Mouse (Mus musculus) midbrain, embryonic 12.5 days (tissue): ENCODE data around the gene Mxi1. TPM values are rescaled to one million over a fixed set of nuclear protein-coding genes. Genes with fewer than 3 reads are reported as not detected.
A peak's percentile ranks its signal among the peaks of the same experiment; 100 is the strongest.

Experiments used
- ATAC-seq: fragments of 200-750 bp; cut with Nextera tagmentation; 2 replicates; pipeline ENCODE4 v1.8.0; 2017; ENCODE audit warnings: low read depth, moderate TSS enrichment, moderate library complexity; ENCODE audit not compliant: low FRiP score
- H3K27ac ChIP-seq: fragments of 300-500 bp; sonication (generic); replicated peaks from 2 replicates; pipeline ENCODE4 v1.5.1; 2016; ENCODE audit warnings: mild to moderate bottlenecking
- H3K27me3 ChIP-seq: fragments of 300-500 bp; sonication (generic); 2 replicates; pipeline ENCODE4 v1.6.1; 2016; ENCODE audit warnings: mild to moderate bottlenecking
- H3K36me3 ChIP-seq: fragments of 300-500 bp; sonication (generic); 2 replicates; pipeline ENCODE4 v1.6.1; 2016
- H3K4me1 ChIP-seq: fragments of 300-500 bp; sonication (generic); 2 replicates; pipeline ENCODE4 v1.6.1; 2016
- H3K4me2 ChIP-seq: fragments of 300-500 bp; sonication (generic); replicated peaks from 2 replicates; pipeline ENCODE4 v1.6.1; 2016; ENCODE audit warnings: mild to moderate bottlenecking, moderate library complexity
- H3K4me3 ChIP-seq: fragments of 300-500 bp; sonication (generic); 2 replicates; pipeline ENCODE4 v1.5.1; 2016; ENCODE audit warnings: mild to moderate bottlenecking
- H3K9ac ChIP-seq: fragments of 300-500 bp; sonication (generic); replicated peaks from 2 replicates; pipeline ENCODE4 v1.6.1; 2016; ENCODE audit warnings: mild to moderate bottlenecking, moderate library complexity
- H3K9me3 ChIP-seq: fragments of 300-500 bp; sonication (generic); 2 replicates; pipeline ENCODE4 v1.6.1; 2016; ENCODE audit warnings: mild to moderate bottlenecking
- WGBS: fragments of 180-500 bp; shearing (Covaris S2); methylation state at CpG from one replicate; pipeline ENCODE4 v1.1.7; 2016; 5-methylcytosine and 5-hydroxymethylcytosine counted together
- polyA plus RNA-seq: library from polyadenylated mRNA; unstranded; fragments of >200 nt; fragmentation: Nextera tagmentation; extraction: Ambion mirVana; gene quantifications from 2 replicates; pipeline ENCODE4 v1.2.1, GENCODE M21; 2016

Mxi1 gene
- polyA plus RNA-seq, 1 experiment from 2014 or later = 71.3 TPM

- no peak for ATAC-seq
- no peak overlapping the region for H3K27ac ChIP-seq
- no peaks in the 10 kb centered on the region for H3K36me3 ChIP-seq
- H3K4me2 ChIP-seq = no peak overlapping the region
- no peaks in the 10 kb centered on the region for H3K9me3 ChIP-seq
- no peak overlapping the region for H3K4me3 ChIP-seq
- no peaks in the 10 kb centered on the region for H3K27me3 ChIP-seq
- WGBS = 91% methylated on average over 8 of the region's 8 CpGs
- no peak overlapping the region for H3K9ac ChIP-seq
- peaks cover 27% of the 10 kb centered on the region for H3K4me1 ChIP-seq
Measured at GRCm38 (mm10) chr19:53316105-53316504, 5.8 kb downstream of the Mxi1 start.

- Histone ChIP-seq H3K4me2 (no peak overlapping the region), H3K9me3 (no peaks in the 10 kb centered on the region), H3K27ac (no peak overlapping the region), H3K4me1 (peaks cover 27% of the 10 kb centered on the region), H3K36me3 (no peaks in the 10 kb centered on the region), H3K9ac (no peak overlapping the region), H3K4me3 (no peak overlapping the region), H3K27me3 (no peaks in the 10 kb centered on the region)
- ATAC-seq = no peak
- 88% methylated on average over 6 of the region's 6 CpGs for WGBS
Measured at GRCm38 (mm10) chr19:53316963-53317362, 6.6 kb downstream of the Mxi1 start.

GRCm38 (mm10) chr19:53318143-53319132 lies 8.1 kb downstream of the Mxi1 start:
- ATAC-seq = no peak
- no peaks in the 10 kb centered on the region for H3K27me3 ChIP-seq
- no peak overlapping the region for H3K4me3 ChIP-seq
- H3K27ac ChIP-seq = no peak overlapping the region
- H3K4me1 ChIP-seq = peaks cover 27% of the 10 kb centered on the region
- H3K9ac ChIP-seq = no peak overlapping the region
- no peak overlapping the region for H3K4me2 ChIP-seq
- no peaks in the 10 kb centered on the region for H3K9me3 ChIP-seq
- H3K36me3 ChIP-seq = no peaks in the 10 kb centered on the region
- WGBS = 81% methylated on average over 16 of the region's 16 CpGs

- no peak overlapping the region for H3K9ac ChIP-seq
- no peak for ATAC-seq
- no peak overlapping the region for H3K4me3 ChIP-seq
- no peak overlapping the region for H3K27ac ChIP-seq
- WGBS = 79% methylated on average over 9 of the region's 9 CpGs
- H3K27me3 ChIP-seq = no peaks in the 10 kb centered on the region
- no peaks in the 10 kb centered on the region for H3K9me3 ChIP-seq
- peaks cover 27% of the 10 kb centered on the region for H3K4me1 ChIP-seq
- H3K4me2 ChIP-seq = no peak overlapping the region
- H3K36me3 ChIP-seq = no peaks in the 10 kb centered on the region
Measured at GRCm38 (mm10) chr19:53320264-53321110, 10.2 kb downstream of the Mxi1 start.

GRCm38 (mm10) chr19:53321273-53321672 lies 11.0 kb downstream of the Mxi1 start:
- H3K4me1 ChIP-seq = peaks cover 29% of the 10 kb centered on the region
- H3K4me3 ChIP-seq = no peak overlapping the region
- no peak overlapping the region for H3K9ac ChIP-seq
- H3K27ac ChIP-seq = no peak overlapping the region
- H3K36me3 ChIP-seq = no peaks in the 10 kb centered on the region
- ATAC-seq = no peak
- H3K27me3 ChIP-seq = no peaks in the 10 kb centered on the region
- 80% methylated on average over 10 of the region's 10 CpGs for WGBS
- H3K4me2 ChIP-seq = no peak overlapping the region
- no peaks in the 10 kb centered on the region for H3K9me3 ChIP-seq

GRCm38 (mm10) chr19:53322438-53323048 lies 12.2 kb downstream of the Mxi1 start:
- 92% methylated on average over 12 of the region's 12 CpGs for WGBS

GRCm38 (mm10) chr19:53324866-53325265 lies 14.5 kb downstream of the Mxi1 start:
- no peaks in the 10 kb centered on the region for H3K27me3 ChIP-seq
- no peaks in the 10 kb centered on the region for H3K9me3 ChIP-seq
- peaks cover 26% of the 10 kb centered on the region for H3K4me1 ChIP-seq
- no peak for ATAC-seq
- H3K4me2 ChIP-seq = peak overlapping the region; percentile 51; the same call in 1 of the 2 replicates
- 57% methylated on average over 6 of the region's 6 CpGs for WGBS
- no peak overlapping the region for H3K27ac ChIP-seq
- no peaks in the 10 kb centered on the region for H3K36me3 ChIP-seq
- no peak overlapping the region for H3K4me3 ChIP-seq
- H3K9ac ChIP-seq = no peak overlapping the region

More at GRCm38 (mm10) chr19:53322438-53323048, 12.2 kb downstream of the Mxi1 start:
- no peaks in the 10 kb centered on the region for H3K36me3 ChIP-seq
- ATAC-seq = no peak
- no peak overlapping the region for H3K4me3 ChIP-seq
- no peaks in the 10 kb centered on the region for H3K9me3 ChIP-seq
- H3K9ac ChIP-seq = no peak overlapping the region
- H3K27ac ChIP-seq = no peak overlapping the region
- H3K4me1 ChIP-seq = peaks cover 29% of the 10 kb centered on the region
- no peak overlapping the region for H3K4me2 ChIP-seq
- no peaks in the 10 kb centered on the region for H3K27me3 ChIP-seq

GRCm38 (mm10) chr19:53325578-53326295 lies 15.4 kb downstream of the Mxi1 start:
- H3K4me2 ChIP-seq = peak overlapping the region; percentile 51
- H3K27ac ChIP-seq = peak overlapping the region; percentile 52; the same call in 1 of the 2 replicates
- peak overlapping the region; percentile 29 for H3K4me3 ChIP-seq
- peaks cover 35% of the 10 kb centered on the region for H3K4me1 ChIP-seq
- H3K9me3 ChIP-seq = no peaks in the 10 kb centered on the region
- no peaks in the 10 kb centered on the region for H3K27me3 ChIP-seq
- H3K9ac ChIP-seq = peak overlapping the region; percentile 45
- H3K36me3 ChIP-seq = no peaks in the 10 kb centered on the region
- 11% methylated on average over 27 of the region's 27 CpGs for WGBS
- peak; percentile 35; the same call in 1 of the 2 replicates for ATAC-seq

GRCm38 (mm10) chr19:53328116-53328515 lies 17.8 kb downstream of the Mxi1 start:
- ATAC-seq = no peak
- no peaks in the 10 kb centered on the region for H3K27me3 ChIP-seq
- H3K4me1 ChIP-seq = peaks cover 35% of the 10 kb centered on the region
- H3K9ac ChIP-seq = no peak overlapping the region
- 69% methylated on average over 9 of the region's 9 CpGs for WGBS
- H3K4me3 ChIP-seq = no peak overlapping the region
- H3K36me3 ChIP-seq = peaks cover 12% of the 10 kb centered on the region
- H3K9me3 ChIP-seq = no peaks in the 10 kb centered on the region
- no peak overlapping the region for H3K4me2 ChIP-seq
- peak overlapping the region; percentile 15; the same call in 1 of the 2 replicates for H3K27ac ChIP-seq

GRCm38 (mm10) chr19:53329221-53329991 lies 19.1 kb downstream of the Mxi1 start:
- Histone ChIP-seq H3K9me3 (no peaks in the 10 kb centered on the region), H3K4me1 (peaks cover 33% of the 10 kb centered on the region), H3K9ac (peak overlapping the region; percentile 80), H3K4me2 (peak overlapping the region; percentile 100), H3K27me3 (no peaks in the 10 kb centered on the region), H3K27ac (peak overlapping the region; percentile 60), H3K4me3 (peak overlapping the region; percentile 75), H3K36me3 (peaks cover 16% of the 10 kb centered on the region)
- peak; percentile 84 for ATAC-seq
- WGBS = under 1% methylated on average over 87 of the region's 106 CpGs
